Mouse (Mus musculus) macrophage (primary cell): ENCODE measurements around the gene Fads1. TPM values are rescaled to one million over a fixed set of nuclear protein-coding genes. Genes with fewer than 3 reads are reported as not detected.

ENCODE experiments used
- H3K27ac ChIP-seq: fragments of 350-480 bp; formaldehyde crosslinking; 2 replicates; pipeline ENCODE4 v1.9.0; 2021
- H3K36me3 ChIP-seq: fragments of 350-480 bp; formaldehyde crosslinking; 2 replicates; pipeline ENCODE4 v1.9.0; 2021; ENCODE audit errors: inconsistent target
- H3K4me3 ChIP-seq: fragments of 350-480 bp; formaldehyde crosslinking; 2 replicates; pipeline ENCODE4 v1.9.0; 2021; ENCODE audit errors: inconsistent target
- H3K79me2 ChIP-seq: fragments of 350-480 bp; formaldehyde crosslinking; 2 replicates; pipeline ENCODE4 v1.9.0; 2021; ENCODE audit errors: inconsistent target
- WGBS: methylation state at CpG from one replicate; pipeline ENCODE4 v1.1.7; 2026; ENCODE audit warnings: inconsistent platforms; ENCODE audit not compliant: missing documents; 5-methylcytosine and 5-hydroxymethylcytosine counted together
- polyA plus RNA-seq: library from polyadenylated mRNA; stranded (reverse); fragments of 250-400 nt; gene quantifications from 3 replicates; pipeline ENCODE4 v1.2.4, GENCODE M21; 2018; ENCODE audit warnings: inconsistent platforms

The Fads1 gene
- polyA plus RNA-seq, 1 experiment from 2014 or later: 63.4 TPM

DNA sequence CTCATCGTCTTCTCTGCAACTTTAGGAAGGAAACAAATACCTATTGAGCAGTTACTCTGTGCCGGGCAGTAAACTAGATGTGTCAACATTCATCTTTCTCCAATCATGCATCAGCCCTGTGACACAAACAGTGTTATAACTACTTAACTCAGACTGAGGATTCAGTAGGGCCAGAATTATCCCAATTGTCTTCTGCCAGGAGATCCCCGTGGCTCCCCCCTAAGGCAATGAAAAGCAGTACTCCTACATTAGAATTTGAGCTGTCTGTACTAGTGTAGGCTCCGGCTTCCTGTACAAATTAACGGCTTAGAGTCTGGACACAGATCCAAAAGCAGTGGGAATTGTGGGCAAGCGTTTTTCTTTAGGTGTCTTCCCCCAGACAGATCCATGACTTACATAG is 22.4 kb downstream of the Fads1 start:
- WGBS: 69% methylated on average over 6 of the region's 6 CpGs
- Histone ChIP-seq H3K27ac (no peak overlapping the region), H3K79me2 (peaks cover 60% of the 10 kb centered on the region), H3K36me3 (peaks cover 40% of the 10 kb centered on the region), H3K4me3 (no peak overlapping the region; the same call in 1 of the 2 replicates)

DNA sequence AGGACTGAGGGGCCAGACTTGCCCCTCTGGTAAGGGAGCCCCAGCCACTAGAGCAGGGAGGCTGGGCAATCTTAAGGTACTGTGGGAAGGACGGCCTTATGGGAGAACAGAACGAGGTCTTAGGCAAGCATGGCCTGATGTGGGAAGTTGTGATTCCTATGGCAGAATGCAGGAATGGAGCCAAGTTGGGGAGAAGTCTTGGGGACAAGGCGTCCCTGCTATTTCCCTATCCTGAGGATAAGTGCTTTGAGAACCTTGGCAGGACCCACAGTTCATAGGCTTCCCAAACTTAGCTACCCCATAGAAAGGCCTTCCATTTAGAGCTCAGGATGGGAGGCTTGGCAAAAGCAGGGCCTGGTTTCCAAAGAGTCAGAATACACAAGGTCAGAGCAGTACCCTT is 26.2 kb downstream of the Fads1 start:
- Histone ChIP-seq H3K4me3 (no peak overlapping the region), H3K27ac (no peak overlapping the region), H3K36me3 (peaks cover 33% of the 10 kb centered on the region), H3K79me2 (peaks cover 24% of the 10 kb centered on the region)
- WGBS: 96% methylated on average over 3 of the region's 3 CpGs

DNA sequence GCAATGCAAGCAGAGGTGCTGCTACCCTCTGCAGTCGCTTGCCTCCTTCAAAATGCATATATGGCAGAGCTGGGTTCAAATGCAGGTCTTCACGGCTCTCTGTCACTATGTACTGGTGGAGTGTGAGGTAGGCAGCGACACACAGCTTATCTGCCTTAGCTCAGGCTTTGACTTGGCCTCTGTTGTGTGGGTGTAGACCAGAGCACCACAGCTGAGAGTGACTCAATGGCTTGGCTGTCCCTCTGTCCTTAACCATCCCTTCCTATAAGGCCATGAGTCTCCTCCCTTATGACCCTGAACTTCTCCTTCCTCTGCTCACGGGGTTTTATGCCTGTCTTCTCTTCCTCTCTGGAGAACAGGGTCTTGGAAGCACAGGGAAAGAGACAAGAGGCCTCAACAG is 28.2 kb downstream of the Fads1 start:
- Histone ChIP-seq H3K36me3 (peaks cover 33% of the 10 kb centered on the region), H3K79me2 (peaks cover 6% of the 10 kb centered on the region; the same call in 1 of the 2 replicates), H3K4me3 (no peak overlapping the region), H3K27ac (no peak overlapping the region)
- 81% methylated on average over 4 of the region's 4 CpGs for WGBS

GRCm38 (mm10) chr19:10213796-10214471 is 31.2 kb downstream of the Fads1 start:
- 88% methylated on average over 10 of the region's 10 CpGs for WGBS
- H3K27ac ChIP-seq: no peak overlapping the region
- peaks cover 7% of the 10 kb centered on the region; the same call in 1 of the 2 replicates for H3K36me3 ChIP-seq
- no peak overlapping the region for H3K4me3 ChIP-seq
- H3K79me2 ChIP-seq: no peaks in the 10 kb centered on the region

GRCm38 (mm10) chr19:10216101-10216500 is 33.4 kb downstream of the Fads1 start:
- 83% methylated on average over 7 of the region's 8 CpGs for WGBS
- Histone ChIP-seq H3K4me3 (no peak overlapping the region), H3K36me3 (no peaks in the 10 kb centered on the region), H3K27ac (no peak overlapping the region), H3K79me2 (no peaks in the 10 kb centered on the region)

GRCm38 (mm10) chr19:10219108-10219507 is 36.4 kb downstream of the Fads1 start:
- Histone ChIP-seq H3K4me3 (no peak overlapping the region), H3K36me3 (no peaks in the 10 kb centered on the region), H3K79me2 (no peaks in the 10 kb centered on the region), H3K27ac (no peak overlapping the region)
- WGBS: 45% methylated on average over 3 of the region's 3 CpGs

DNA sequence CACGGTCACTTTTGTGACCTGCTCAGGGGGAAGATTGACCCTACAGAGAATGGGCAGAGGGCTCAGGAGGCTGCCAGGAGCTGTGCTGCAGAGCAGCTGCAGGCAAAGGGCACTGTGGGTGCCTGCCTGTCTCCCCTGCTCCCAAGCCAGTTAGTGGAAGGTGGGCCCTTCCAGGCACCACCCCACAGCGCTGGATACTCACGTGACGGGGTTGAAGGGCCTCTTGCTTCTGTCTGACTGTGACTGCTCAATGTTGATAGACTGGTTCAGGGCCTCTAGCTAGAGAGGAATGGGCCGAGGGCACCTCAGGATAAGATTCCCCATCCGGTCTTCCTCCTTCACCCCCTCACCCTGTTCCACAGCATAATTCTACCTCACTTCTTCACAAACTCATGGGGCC is 36.9 kb downstream of the Fads1 start:
- Histone ChIP-seq H3K79me2 (no peaks in the 10 kb centered on the region), H3K4me3 (no peak overlapping the region), H3K36me3 (no peaks in the 10 kb centered on the region), H3K27ac (no peak overlapping the region)
- 92% methylated on average over 6 of the region's 6 CpGs for WGBS

- Histone ChIP-seq H3K79me2 (no peaks in the 10 kb centered on the region), H3K4me3 (no peak overlapping the region), H3K36me3 (no peaks in the 10 kb centered on the region), H3K27ac (no peak overlapping the region)
- WGBS: 65% methylated on average over 4 of the region's 4 CpGs
Observed at GRCm38 (mm10) chr19:10221585-10221984, 38.9 kb downstream of the Fads1 start.

DNA sequence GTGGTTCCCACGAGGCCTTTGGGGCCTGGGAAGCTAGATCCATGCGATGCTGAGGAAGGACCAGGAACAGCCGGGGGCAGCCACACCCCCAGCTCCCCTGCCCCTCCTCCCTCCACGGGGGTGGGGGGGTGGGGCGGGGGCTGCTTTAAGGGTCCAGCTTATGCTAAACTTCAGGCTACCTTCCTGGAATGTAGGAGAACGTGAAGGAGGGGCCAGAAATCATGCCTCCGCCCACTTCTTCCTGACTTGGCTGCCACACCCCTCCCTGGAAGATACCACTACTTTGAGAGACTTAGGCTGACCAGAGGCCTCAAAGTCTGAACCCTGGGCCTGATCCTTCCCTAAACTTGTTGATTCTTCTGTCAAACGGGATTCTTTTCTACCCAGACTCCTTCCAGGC is 40.0 kb downstream of the Fads1 start:
- H3K36me3 ChIP-seq: no peaks in the 10 kb centered on the region
- no peak overlapping the region for H3K4me3 ChIP-seq
- no peak overlapping the region for H3K27ac ChIP-seq
- H3K79me2 ChIP-seq: no peaks in the 10 kb centered on the region
- WGBS: 74% methylated on average over 6 of the region's 8 CpGs

DNA sequence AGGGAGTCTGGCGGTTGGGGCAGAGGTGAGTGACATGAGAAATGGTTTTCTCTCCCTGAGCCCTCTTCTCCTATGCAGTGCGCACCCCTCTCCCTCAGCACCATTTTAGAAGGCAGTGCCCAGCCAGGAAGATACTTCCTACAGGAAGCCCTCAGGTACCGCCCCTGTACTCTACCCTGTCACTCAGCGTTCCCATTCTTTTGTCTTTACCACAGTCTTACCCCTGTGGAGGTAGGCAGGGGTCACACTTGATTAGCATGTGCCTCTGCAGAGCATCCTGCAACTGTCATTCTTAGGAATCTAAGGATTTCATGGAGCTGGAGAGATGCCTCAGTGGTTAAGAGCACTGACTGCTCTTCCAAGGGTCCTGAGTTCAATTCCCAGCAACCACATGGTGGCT is 40.9 kb downstream of the Fads1 start:
- Histone ChIP-seq H3K27ac (no peak overlapping the region), H3K36me3 (no peaks in the 10 kb centered on the region), H3K4me3 (no peak overlapping the region), H3K79me2 (no peaks in the 10 kb centered on the region)
- WGBS: 39% methylated on average over 4 of the region's 4 CpGs

GRCm38 (mm10) chr19:10224637-10225453 is 42.2 kb downstream of the Fads1 start:
- no peaks in the 10 kb centered on the region for H3K36me3 ChIP-seq
- H3K27ac ChIP-seq: no peak overlapping the region
- H3K79me2 ChIP-seq: no peaks in the 10 kb centered on the region
- 82% methylated on average over 23 of the region's 26 CpGs for WGBS
- H3K4me3 ChIP-seq: no peak overlapping the region

DNA sequence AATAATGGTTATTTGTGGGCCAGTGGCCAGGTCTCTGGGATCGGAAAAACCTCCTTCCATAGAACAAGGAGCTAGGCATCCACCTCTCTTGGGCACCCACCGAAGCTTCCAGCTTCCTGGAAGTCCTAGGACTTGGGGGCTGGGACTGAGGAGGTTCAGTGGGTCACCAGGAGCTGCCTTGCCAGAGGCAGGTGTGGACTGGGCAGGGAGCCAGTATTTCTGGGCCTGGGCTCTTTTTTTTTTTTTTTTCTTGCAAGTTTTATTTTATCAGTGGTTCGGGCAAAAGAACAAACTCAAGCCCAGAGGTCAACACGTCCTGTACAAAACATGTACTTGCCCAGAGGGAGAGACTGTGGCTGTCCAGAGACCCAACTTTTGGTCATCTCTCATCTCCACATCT is 43.1 kb downstream of the Fads1 start:
- no peaks in the 10 kb centered on the region for H3K36me3 ChIP-seq
- no peaks in the 10 kb centered on the region for H3K79me2 ChIP-seq
- H3K27ac ChIP-seq: no peak overlapping the region
- WGBS: 74% methylated on average over 4 of the region's 4 CpGs
- no peak overlapping the region for H3K4me3 ChIP-seq

DNA sequence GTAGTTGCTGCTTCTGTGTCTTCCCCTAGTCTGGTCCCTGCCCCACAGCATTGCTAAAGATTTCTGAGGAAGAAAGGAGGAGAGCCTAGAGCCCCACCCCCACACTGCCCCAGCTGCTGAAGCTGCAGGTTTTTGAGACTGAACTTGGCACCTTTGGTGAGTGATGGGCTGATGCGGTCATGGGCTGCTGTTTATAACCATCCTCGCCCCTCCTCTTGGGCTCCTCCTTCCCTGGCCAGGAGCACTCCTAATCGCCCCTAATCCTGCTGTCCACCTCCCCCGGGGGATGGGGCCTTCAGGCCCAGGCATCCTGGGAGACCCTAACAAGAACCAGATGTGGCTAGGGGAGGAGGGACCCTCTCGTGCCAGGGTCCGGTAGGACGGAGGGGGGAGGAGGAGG is 48.3 kb downstream of the Fads1 start:
- WGBS: 64% methylated on average over 7 of the region's 7 CpGs
- no peak overlapping the region for H3K4me3 ChIP-seq
- no peaks in the 10 kb centered on the region for H3K36me3 ChIP-seq
- no peak overlapping the region for H3K27ac ChIP-seq
- H3K79me2 ChIP-seq: no peaks in the 10 kb centered on the region

- no peaks in the 10 kb centered on the region for H3K36me3 ChIP-seq
- no peaks in the 10 kb centered on the region for H3K79me2 ChIP-seq
- H3K4me3 ChIP-seq: no peak overlapping the region
- 70% methylated on average over 5 of the region's 5 CpGs for WGBS
- no peak overlapping the region for H3K27ac ChIP-seq
Observed at GRCm38 (mm10) chr19:10231871-10232270, 49.2 kb downstream of the Fads1 start.

DNA sequence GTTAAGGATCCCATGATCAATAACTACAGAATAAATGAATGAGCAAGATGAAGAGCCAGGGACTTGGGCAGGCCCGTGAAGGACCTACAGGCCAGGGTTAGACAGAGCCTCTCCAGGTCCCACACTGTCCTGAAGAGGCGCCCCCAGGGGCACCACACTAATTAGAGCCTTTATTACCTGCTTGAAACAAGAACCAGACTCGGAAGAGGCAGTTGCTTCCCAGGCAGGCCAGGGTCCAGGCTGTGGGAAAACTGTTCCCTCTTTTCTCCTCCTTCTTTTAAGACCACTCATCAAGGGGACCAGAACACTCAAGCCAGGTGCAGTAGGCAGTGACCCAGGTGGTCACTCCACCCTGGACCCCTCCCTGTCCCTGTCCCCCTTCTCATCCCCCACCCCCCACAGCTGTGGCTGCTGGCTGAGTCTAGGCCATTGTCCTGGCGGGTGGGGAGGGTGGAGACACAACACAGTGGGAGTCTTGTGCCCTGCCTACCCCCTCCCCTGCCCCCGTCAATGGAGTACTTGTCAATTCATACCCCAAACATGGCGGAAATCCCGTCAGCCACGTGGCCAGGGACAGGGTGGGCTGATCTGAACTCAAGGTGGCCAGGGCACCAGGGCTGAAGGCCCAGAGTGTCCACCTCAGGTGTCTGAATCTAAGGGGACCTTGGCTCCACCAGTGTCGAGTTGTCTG is 49.8 kb downstream of the Fads1 start:
- no peaks in the 10 kb centered on the region for H3K79me2 ChIP-seq
- H3K27ac ChIP-seq: no peak overlapping the region
- H3K36me3 ChIP-seq: no peaks in the 10 kb centered on the region
- H3K4me3 ChIP-seq: no peak overlapping the region
- WGBS: 81% methylated on average over 9 of the region's 9 CpGs
